Mouse (Mus musculus) heart, adult 2 months (tissue): ENCODE measurements around the gene Apol9a. TPM values are rescaled to one million over a fixed set of nuclear protein-coding genes. Genes with fewer than 3 reads are reported as not detected.

ENCODE experiments used
- DNase-seq, 2 experiments: peaks; one replicate each; pipeline ENCODE4 v3.0.0; 2021
- H3K27ac ChIP-seq: fragments of 200-600 bp; 2 replicates; pipeline ENCODE4 v1.8.1; 2022
- H3K27me3 ChIP-seq: fragments of 200-500 bp; 2 replicates; pipeline ENCODE4 v1.6.1; 2012; ENCODE audit warnings: mild to moderate bottlenecking, low read length, inconsistent platforms, mixed read lengths; ENCODE audit not compliant: control insufficient read depth, insufficient read depth
- H3K36me3 ChIP-seq: fragments of 200-500 bp; 2 replicates; pipeline ENCODE4 v1.6.1; 2012; ENCODE audit warnings: low read length, inconsistent platforms; ENCODE audit not compliant: control insufficient read depth, insufficient read depth
- H3K4me1 ChIP-seq: fragments of 200-500 bp; 2 replicates; pipeline ENCODE4 v1.6.1; 2011; ENCODE audit warnings: low read length; ENCODE audit not compliant: control insufficient read depth, insufficient read depth
- H3K4me3 ChIP-seq: fragments of 200-600 bp; 2 replicates; pipeline ENCODE4 v1.8.1; 2022
- H3K79me2 ChIP-seq: fragments of 200-500 bp; replicated peaks from 2 replicates; pipeline ENCODE4 v1.6.1; 2012; ENCODE audit warnings: mild to moderate bottlenecking, inconsistent platforms, low read length, moderate library complexity, mixed read lengths; ENCODE audit not compliant: control insufficient read depth, insufficient read depth
- H3K9ac ChIP-seq: fragments of 200-500 bp; 2 replicates; pipeline ENCODE4 v1.6.1; 2012; ENCODE audit warnings: low read depth, mild to moderate bottlenecking, control low read depth, inconsistent platforms, low read length, mixed read lengths
- CTCF ChIP-seq: fragments of 200-600 bp; IDR thresholded peaks from 2 replicates; pipeline ENCODE4 v1.8.1; 2022; ENCODE audit warnings: antibody characterized with exemption, mild to moderate bottlenecking, moderate library complexity
- EP300 ChIP-seq: fragments of 200-500 bp; IDR thresholded peaks from 2 replicates; pipeline ENCODE4 v1.6.1; 2011; ENCODE audit warnings: low read depth, low read length, control low read depth; ENCODE audit not compliant: insufficient read depth
- POLR2A ChIP-seq: fragments of 200-500 bp; IDR thresholded peaks from 2 replicates; pipeline ENCODE4 v1.6.1; 2011; ENCODE audit warnings: mild to moderate bottlenecking, low read depth, low read length, control low read depth; ENCODE audit not compliant: insufficient read depth
- WGBS: fragments of 180-500 bp; shearing (Covaris S2); methylation state at CpG from one replicate; pipeline ENCODE4 v1.1.7; 2018; 5-methylcytosine and 5-hydroxymethylcytosine counted together
- intact Hi-C: fragments of 180-260 bp; cut with DNase I; formaldehyde crosslinking; loops from one replicate; pipeline ENCODE4 v1.15.1; 2025
- polyA plus RNA-seq: library from polyadenylated mRNA; depleted of rRNA; stranded (reverse); fragments of >200 nt; gene quantifications from 2 replicates; pipeline ENCODE4 v1.2.3, GENCODE M21; 2012; rRNA removed
- total RNA-seq, 2 experiments: library from RNA; stranded (reverse); gene quantifications; 2 replicates each; pipeline ENCODE4 v1.2.3; 2021

Gene Apol9a
- total and polyA plus RNA-seq, 3 experiments = 0.27 to 1.00 (median 0.39) TPM

DNA sequence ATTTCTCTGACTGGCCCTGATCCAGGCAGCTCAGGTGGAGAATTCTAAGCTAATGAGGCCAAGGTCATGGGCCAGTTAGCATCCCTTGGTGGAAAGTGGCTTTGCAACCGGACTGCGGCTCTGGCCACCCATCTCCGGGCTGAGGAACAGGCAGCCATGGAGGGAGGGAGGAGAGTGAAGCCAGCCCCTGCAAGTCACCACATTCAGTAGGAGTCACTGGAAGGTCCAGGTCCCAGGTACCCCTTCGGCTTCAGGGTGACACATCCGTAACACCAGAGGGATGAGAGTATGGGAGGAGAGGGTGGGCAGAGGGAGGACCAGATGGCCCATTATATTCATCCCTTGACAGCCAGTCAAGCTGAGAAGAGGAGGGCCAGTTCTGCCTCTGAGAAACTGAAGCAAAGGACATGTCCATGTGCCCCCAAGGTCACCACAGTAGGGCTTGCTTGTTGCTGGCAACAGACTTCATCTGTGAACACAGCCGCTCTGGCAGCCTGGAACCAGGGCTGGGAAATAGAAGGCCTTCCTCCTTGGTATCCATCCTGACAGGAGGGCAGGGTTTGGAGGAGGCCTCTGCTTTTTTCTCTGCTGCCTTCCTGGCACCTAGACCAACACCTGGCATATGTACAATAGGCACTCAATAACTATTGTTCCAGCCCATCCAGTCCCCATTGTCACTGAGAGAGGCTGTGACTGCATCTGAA lies 55.9 kb downstream of the Apol9a start:
- Histone ChIP-seq H3K4me1 (peaks cover 2% of the 10 kb centered on the region; the same call in 1 of the 2 replicates), H3K27me3 (no peaks in the 10 kb centered on the region), H3K4me3 (no peak overlapping the region), H3K27ac (no peak overlapping the region), H3K9ac (no peak overlapping the region), H3K79me2 (no peaks in the 10 kb centered on the region), H3K36me3 (no peaks in the 10 kb centered on the region)
- 84% methylated on average over 6 of the region's 6 CpGs for WGBS
- DNase-seq = no peak
- TF ChIP-seq CTCF = no peak
- TF ChIP-seq EP300 = no peak
- TF ChIP-seq POLR2A = no peak
- intact Hi-C loops = loop anchor here (5.0 to 10.0 kb wide), 3 partner anchors 203 to 378 kb away; no protein-coding TSS in a partner anchor

DNA sequence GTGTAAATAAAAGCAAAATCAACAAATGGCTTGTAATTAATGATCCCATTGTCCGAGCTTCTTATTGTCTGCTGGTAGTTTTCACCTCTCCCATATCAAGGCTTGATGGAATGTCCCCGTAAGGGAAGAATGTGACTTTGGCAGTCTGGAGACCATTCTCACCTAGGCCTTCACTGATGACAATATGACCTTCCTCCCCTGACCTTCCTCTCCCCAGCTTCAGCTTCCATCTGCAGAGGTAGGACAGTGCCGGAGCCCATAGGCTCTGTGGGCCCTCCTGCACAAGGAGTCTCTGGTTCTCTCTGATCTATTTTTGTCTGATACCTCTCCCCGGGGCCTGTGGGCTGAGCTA lies 56.5 kb downstream of the Apol9a start:
- intact Hi-C loops = loop anchor here (10.0 kb wide), 1 partner anchor 280 kb away; no protein-coding TSS in a partner anchor
- WGBS = 66% methylated on average over 4 of the region's 4 CpGs
- Histone ChIP-seq H3K4me3 (no peak overlapping the region), H3K27ac (no peak overlapping the region), H3K36me3 (no peaks in the 10 kb centered on the region), H3K4me1 (peaks cover 2% of the 10 kb centered on the region; the same call in 1 of the 2 replicates), H3K79me2 (no peaks in the 10 kb centered on the region), H3K9ac (no peak overlapping the region), H3K27me3 (no peaks in the 10 kb centered on the region)
- no peak for DNase-seq
- TF ChIP-seq CTCF (no peak), POLR2A (no peak), EP300 (no peak)

Other genes with a start within 250 kb of the Apol9a start
- gene Rbfox2, start 104.1 kb downstream of the Apol9a start, total RNA-seq = 100 to 1,000 TPM; 106 to 110 TPM
- 86.0 and 145 TPM in 2 replicates for gene Rbfox2, start 104.1 kb downstream of the Apol9a start, polyA plus RNA-seq
- gene Apol7a, start 12.0 kb downstream of the Apol9a start, total RNA-seq = under 1 TPM in 1 of 2 experiments, not detected in 1; 0.13 TPM
- gene Apol7a, start 12.0 kb downstream of the Apol9a start, polyA plus RNA-seq = 0.23 and 0.29 TPM in 2 replicates
- gene Apol7b, start 36.4 kb upstream of the Apol9a start, total RNA-seq = under 1 TPM; 0.21 to 0.43 TPM
- 0.10 TPM in 1 of 2 replicates, not detected in the other for gene Apol7b, start 36.4 kb upstream of the Apol9a start, polyA plus RNA-seq
- under 1 TPM in 1 of 2 experiments, not detected in 1; 0.07 TPM for gene Apol10a, start 65.9 kb upstream of the Apol9a start, total RNA-seq
- gene Apol10a, start 65.9 kb upstream of the Apol9a start, polyA plus RNA-seq = not detected in 2 replicates
- gene Apol11a, start 97.1 kb upstream of the Apol9a start, total RNA-seq = not detected
- not detected in 2 replicates for gene Apol11a, start 97.1 kb upstream of the Apol9a start, polyA plus RNA-seq
- not detected for gene Apol7c, start 122.2 kb upstream of the Apol9a start, total RNA-seq
- gene Apol7c, start 122.2 kb upstream of the Apol9a start, polyA plus RNA-seq = 0.12 TPM in 1 of 2 replicates, not detected in the other
- gene 1700025B11Rik, start 150.8 kb upstream of the Apol9a start, total RNA-seq = not detected
- gene 1700025B11Rik, start 150.8 kb upstream of the Apol9a start, polyA plus RNA-seq = not detected in 2 replicates
- 1 to 10 TPM; 1.3 to 3.0 TPM for gene Apol10b, start 185.0 kb upstream of the Apol9a start, total RNA-seq
- 1.9 and 2.8 TPM in 2 replicates for gene Apol10b, start 185.0 kb upstream of the Apol9a start, polyA plus RNA-seq
- not detected for gene Gm36245, start 188.1 kb upstream of the Apol9a start, total RNA-seq
- gene Gm36245, start 188.1 kb upstream of the Apol9a start, polyA plus RNA-seq = 0.45 TPM in 1 of 2 replicates, not detected in the other
- 1 to 10 TPM; 1.3 to 8.1 TPM for gene Apol11b, start 232.2 kb upstream of the Apol9a start, total RNA-seq
- 0.26 and 6.2 TPM in 2 replicates for gene Apol11b, start 232.2 kb upstream of the Apol9a start, polyA plus RNA-seq